Mouse (Mus musculus) frontal cortex, postnatal 10 days (tissue): ENCODE data around the gene Rab3ip.

Source experiments
- DNase-seq, 2 experiments: peaks; one replicate each; pipeline ENCODE4 v3.0.0; 2022; ENCODE audit warnings: low spot score in 2 of 2, mixed read lengths in 1 of 2

The Rab3ip gene

GRCm38 (mm10) chr10:116957867-116958551, 7.4 kb upstream of the Rab3ip start:
- no peak for DNase-seq

- no peak for DNase-seq
Observed at GRCm38 (mm10) chr10:116956483-116957158, 6.1 kb upstream of the Rab3ip start.

GRCm38 (mm10) chr10:116955191-116955590, 4.6 kb upstream of the Rab3ip start:
- no peak for DNase-seq

- no peak for DNase-seq
Observed at GRCm38 (mm10) chr10:116950886-116951285, 317 bp upstream of the Rab3ip start.

- peak in 1 of 2 experiments; percentile 34 for DNase-seq
Observed at GRCm38 (mm10) chr10:116949111-116950008, 1.2 kb downstream of the Rab3ip start.

- DNase-seq, result no peak
Observed at GRCm38 (mm10) chr10:116948414-116948813, 2.2 kb downstream of the Rab3ip start.

- DNase-seq, result no peak
Observed at GRCm38 (mm10) chr10:116944940-116945339, 5.6 kb downstream of the Rab3ip start.

- DNase-seq, result no peak
Observed at GRCm38 (mm10) chr10:116944144-116944543, 6.4 kb downstream of the Rab3ip start.

GRCm38 (mm10) chr10:116943025-116943424, 7.5 kb downstream of the Rab3ip start:
- DNase-seq, result no peak

GRCm38 (mm10) chr10:116935028-116935427, 15.5 kb downstream of the Rab3ip start:
- DNase-seq, result no peak

GRCm38 (mm10) chr10:116933794-116934193, 16.8 kb downstream of the Rab3ip start:
- no peak for DNase-seq

GRCm38 (mm10) chr10:116932418-116932817, 18.2 kb downstream of the Rab3ip start:
- DNase-seq, result no peak

GRCm38 (mm10) chr10:116931497-116932179, 18.9 kb downstream of the Rab3ip start:
- DNase-seq, result no peak

GRCm38 (mm10) chr10:116930936-116931335, 19.6 kb downstream of the Rab3ip start:
- DNase-seq, result no peak

GRCm38 (mm10) chr10:116930506-116930905, 20.1 kb downstream of the Rab3ip start:
- no peak for DNase-seq

- no peak for DNase-seq
Observed at GRCm38 (mm10) chr10:116928826-116929225, 21.7 kb downstream of the Rab3ip start.

- DNase-seq, result no peak
Observed at GRCm38 (mm10) chr10:116926428-116927113, 24.0 kb downstream of the Rab3ip start.

- DNase-seq, result no peak
Observed at GRCm38 (mm10) chr10:116923651-116924495, 26.7 kb downstream of the Rab3ip start.

- DNase-seq, result no peak
Observed at GRCm38 (mm10) chr10:116922161-116922560, 28.4 kb downstream of the Rab3ip start.

GRCm38 (mm10) chr10:116921416-116921815, 29.2 kb downstream of the Rab3ip start:
- no peak for DNase-seq
